Mouse (Mus musculus) small intestine, adult 2 months (tissue): ENCODE data around the gene Grem1.

Experiments
- CTCF ChIP-seq: fragments of 200-500 bp; IDR thresholded peaks from 2 replicates; pipeline ENCODE4 v1.5.1; 2012; ENCODE audit warnings: low read depth, mild to moderate bottlenecking, control low read depth, inconsistent platforms, low read length, moderate library complexity, mixed read lengths; ENCODE audit not compliant: insufficient replicate concordance, insufficient read length; ENCODE audit errors: extremely low read depth
- POLR2A ChIP-seq: fragments of 200-500 bp; IDR thresholded peaks from 2 replicates; pipeline ENCODE4 v1.6.1; 2012; ENCODE audit warnings: low read depth, mild to moderate bottlenecking, control low read depth, inconsistent platforms, low read length, moderate library complexity

GRCm38 (mm10) chr2:113776297-113776696, 17.9 kb upstream of the Grem1 start:
- TF ChIP-seq CTCF (no peak), POLR2A (no peak)
